Mouse (Mus musculus) adrenal gland, postnatal 36 days (tissue): ENCODE measurements around the gene Cd59b. TPM values are rescaled to one million over a fixed set of nuclear protein-coding genes. Genes with fewer than 3 reads are reported as not detected.
A peak's percentile ranks its signal among the peaks of the same experiment; 100 is the strongest.
"Not testable (repeated sequence)": the region's sequence is repeated elsewhere in the genome, so short reads cannot be mapped to it uniquely, and the experiment has no call there.

Experiments used
- DNase-seq, 2 experiments: peaks; one replicate each; pipeline ENCODE4 v3.0.0; 2021; ENCODE audit warnings: mixed read lengths in 1 of 2
- total RNA-seq, 2 experiments: library from RNA; stranded (reverse); gene quantifications; 2 replicates each; pipeline ENCODE4 v1.2.3; 2021

Gene Cd59b
- total RNA-seq, 2 experiments from 2014 or later, result 6.8 to 7.8 TPM

GRCm38 (mm10) chr2:104117173-104117572, 47.5 kb downstream of the Cd59b start:
- not testable (repeated sequence) for DNase-seq

DNA sequence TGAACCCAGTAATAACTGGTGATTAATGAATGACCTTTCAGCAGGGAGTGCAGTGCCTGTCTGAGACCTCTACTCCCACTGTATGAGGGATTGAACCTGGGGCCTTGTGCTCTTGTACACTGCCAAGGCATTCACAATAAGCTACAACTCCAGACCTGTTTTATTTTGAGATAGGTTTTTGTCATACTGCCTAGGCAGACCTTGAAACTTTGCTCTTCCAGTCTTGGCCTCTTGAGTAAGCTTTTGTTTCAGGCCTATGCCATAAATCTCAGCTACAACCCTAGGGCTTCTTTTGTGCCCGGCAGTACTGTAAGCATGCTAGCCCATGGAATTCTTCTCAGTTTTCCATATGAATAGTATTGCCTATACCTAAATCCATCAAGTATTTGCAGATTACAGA, 49.4 kb downstream of the Cd59b start:
- DNase-seq, result no peak

DNA sequence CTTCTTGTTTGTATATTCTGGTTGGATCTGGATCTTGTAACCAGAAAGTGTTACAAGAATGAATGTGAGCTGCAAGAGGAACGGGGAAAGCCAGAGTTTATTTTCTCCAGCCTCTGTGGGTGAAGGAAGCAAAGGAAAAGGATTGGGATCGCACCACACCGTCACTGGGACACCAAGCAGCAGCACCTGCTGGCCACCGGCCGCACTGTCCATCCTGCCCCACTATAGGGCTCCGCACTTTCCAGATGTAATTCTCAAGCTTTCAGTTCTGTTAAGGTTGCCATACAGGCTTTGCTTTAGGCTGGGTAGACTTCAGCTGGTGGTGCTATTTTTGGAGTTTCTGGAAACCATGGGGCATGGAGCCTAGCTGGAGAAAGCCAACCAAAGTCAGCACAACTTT, 50.7 kb downstream of the Cd59b start:
- DNase-seq, result no peak

GRCm38 (mm10) chr2:104121681-104122504, 52.2 kb downstream of the Cd59b start:
- no peak for DNase-seq

DNA sequence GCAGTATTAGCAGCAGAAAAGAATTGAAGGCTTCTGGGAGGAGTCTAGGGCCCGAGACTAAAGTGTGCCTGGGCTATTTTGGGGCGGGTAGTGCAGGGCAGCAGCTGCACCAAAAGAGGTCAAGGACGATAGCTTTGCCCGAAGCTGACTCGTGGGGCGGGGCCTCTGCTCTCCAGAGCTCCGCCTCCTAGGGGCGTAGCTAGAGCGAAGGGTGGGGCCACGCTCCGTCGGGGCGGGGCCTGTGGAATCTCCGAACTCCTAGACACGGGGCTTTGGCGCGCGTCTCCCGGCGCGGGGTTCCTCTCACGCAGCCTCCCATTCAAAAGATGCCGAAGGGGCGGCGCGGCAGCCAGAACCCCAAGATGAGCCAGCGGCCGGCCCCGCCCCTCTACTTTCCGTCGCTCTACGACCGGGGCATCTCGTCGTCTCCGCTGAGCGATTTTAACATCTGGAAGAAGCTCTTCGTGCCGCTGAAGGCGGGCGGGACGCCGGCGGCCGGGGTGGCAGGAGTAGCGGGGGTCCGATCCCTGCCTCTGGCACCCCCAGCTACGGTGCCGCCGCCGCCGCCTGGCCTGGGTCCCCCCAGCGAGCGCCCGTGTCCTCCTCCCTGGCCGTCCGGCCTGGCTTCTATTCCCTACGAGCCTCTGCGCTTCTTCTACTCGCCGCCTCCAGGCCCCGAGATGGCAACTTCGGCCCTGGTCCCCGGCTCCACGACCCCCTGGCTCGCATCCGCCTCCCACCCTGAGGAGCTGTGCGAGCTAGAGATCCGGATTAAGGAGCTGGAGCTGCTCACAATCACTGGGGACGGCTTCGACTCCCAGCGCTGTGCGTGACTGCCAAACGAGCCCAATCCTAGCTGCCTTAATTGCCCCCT, 53.1 kb downstream of the Cd59b start, which contains the start of gene A930018P22Rik:
Gene A930018P22Rik (plus strand): TSS at position 265 of the 874 bp plus-strand sequence.
- DNase-seq, result peak; percentile 96 to 97

- DNase-seq, result no peak
Measured at GRCm38 (mm10) chr2:104123540-104123939, 53.9 kb downstream of the Cd59b start.

GRCm38 (mm10) chr2:104124071-104124470, 54.4 kb downstream of the Cd59b start:
- no peak for DNase-seq

DNA sequence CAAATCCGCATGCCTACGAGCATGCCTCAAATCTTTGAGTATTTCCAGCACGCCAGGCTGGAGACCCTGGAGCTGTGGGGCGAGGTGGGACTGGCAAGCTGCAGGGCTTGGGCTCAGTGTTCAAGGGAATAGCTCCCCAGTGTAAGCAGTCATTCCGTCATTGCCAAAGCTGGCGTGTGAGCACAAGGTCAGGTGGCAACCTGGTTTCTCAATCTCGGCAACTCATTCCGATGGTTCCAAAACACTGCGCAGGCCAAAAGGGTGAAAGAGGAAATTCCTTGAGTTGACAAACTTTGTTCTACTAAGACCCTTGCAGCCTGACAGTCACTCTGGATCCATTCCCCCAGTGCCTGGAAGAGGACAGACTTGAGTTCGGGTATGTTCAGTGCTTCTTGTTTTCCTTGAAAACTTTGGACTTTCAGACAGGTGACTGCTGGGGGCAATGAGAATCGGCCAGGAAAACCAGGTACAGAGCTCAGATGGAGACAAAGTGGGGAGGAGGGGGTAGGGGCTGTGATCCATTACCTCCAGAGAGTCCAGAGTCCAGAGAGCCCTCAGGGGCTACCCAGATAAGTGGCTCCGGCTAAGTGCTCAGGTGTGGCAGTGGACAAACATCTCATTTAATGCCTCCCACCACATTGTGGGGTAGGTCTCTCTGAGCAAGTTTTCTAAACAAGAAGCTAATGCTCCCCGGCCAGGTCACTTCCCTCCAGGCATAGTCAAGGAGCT, 59.3 kb downstream of the Cd59b start:
- peak; percentile 68 to 81 for DNase-seq

GRCm38 (mm10) chr2:104130165-104130564, 60.5 kb downstream of the Cd59b start:
- no peak for DNase-seq

DNA sequence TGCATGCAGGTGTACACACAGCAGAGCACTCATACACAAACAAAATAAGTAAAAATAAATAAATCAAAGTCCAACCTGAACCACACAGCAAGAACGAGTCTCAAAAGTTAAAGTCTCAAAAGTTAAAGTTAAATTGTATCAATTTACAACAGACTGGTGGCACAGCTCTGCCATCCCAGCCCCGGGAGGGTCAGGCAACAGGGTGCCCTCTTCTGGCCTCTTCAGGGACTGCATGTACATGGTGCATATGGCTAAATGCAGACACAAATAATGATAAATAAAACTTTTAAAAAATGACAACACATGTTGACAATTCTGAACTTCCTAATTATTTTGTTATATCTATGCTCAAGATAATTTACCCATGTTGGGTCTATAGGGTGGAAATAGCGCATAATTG, 61.3 kb downstream of the Cd59b start:
- DNase-seq, result peak; percentile 67 to 72

- no peak for DNase-seq
Measured at GRCm38 (mm10) chr2:104132266-104132859, 62.7 kb downstream of the Cd59b start.

DNA sequence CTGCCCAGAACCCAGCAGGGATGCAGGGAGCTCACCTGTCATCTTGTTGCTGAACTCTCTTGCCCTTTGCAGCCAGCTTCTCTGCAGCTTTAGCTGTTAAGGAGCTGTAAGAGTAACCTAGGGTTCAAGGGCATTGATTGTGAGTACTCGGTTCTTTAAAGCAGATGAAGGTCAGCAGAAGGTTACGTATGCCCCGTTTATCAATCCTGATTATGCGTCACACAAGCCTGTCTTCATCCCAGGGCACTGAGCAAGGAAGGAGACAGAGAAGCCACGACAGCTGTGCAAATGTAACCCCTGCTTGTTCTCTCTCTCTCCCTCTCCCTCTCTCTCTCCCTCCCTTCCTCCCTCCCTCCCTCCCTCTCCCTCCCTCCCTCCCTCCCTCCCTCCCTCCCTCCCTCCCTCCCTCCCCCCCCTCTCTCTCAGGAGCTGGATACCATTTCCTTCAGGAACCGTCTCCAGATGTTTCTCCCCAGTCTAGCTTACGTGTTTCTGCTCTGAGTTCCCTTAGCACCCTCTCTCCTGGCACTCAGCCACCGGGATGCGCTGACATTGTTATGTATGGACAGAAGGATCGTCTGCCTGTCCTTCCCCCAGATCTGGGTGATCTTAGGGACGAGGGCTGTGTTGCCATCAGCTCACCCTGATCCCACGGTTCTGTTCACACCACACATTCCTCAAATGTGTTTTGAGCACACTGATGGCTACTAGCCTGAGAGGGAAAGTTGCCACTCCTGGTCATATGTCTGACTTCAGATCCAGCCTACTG, 63.6 kb downstream of the Cd59b start:
- no peak for DNase-seq

DNA sequence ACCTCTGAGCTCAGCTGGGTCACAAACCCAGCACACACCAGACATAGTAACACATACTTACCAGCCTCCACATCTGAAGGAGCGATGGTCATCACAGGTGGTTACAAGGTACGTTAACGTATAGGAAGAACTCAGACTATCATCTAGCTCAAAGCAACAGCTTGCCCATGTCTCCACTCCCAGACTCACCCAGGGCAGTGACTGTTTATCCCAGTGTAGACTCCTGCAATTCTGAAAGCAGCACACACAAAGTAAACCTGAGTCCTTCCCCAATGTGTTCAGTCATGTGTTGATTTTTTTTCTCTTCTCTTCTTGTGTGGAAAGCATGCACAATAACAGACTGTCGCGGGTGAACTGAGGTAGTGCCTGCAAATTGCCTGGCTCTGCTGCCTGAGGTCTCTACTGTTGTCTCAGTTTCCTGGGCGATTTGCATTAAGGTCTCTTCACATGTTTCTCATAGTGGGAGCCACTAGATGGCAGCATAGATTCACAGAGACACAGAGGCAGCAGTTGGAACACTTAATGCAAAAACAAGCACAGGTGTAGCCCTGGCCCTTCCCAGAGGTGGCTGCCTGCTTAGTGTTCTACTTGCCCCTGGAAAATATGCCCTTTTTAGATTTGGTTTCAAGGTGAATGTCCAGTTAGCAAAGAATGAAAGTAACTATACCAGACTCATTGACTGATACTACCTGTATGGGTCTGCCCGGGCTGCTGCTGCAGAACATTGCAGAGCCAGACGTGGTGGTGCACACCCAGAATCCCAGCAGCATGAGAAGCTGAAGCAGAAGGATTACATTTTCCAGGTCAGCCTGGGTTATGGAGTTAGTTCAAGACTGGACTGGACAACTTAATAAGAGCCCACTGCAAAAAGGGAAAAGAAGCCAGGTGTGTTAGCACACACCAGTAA, 64.8 kb downstream of the Cd59b start:
- peak; percentile 57 to 74 for DNase-seq

DNA sequence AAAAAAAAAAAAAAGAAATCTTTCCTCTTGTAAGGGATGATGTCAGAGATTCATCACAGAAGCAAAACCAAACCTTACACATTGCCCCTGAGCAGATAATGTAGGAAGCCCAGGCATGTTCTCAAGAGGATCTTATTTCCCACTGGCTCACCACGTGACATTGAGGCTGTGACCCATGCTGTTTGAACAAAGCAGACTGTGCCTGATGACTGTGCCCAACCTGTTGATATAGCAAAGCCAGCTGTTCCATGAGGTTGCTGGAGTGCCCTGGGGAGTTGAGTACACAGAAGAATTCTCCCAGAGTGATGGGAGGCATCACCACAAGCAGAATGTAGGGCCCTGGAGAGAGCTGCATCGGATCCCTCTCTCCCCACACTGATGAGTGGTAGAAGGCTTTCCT, 66.3 kb downstream of the Cd59b start:
- DNase-seq, result no peak

Other genes with a start within 250 kb of the Cd59b start
- 10 to 100 TPM; 27.9 to 32.2 TPM for gene Lmo2, start 111.9 kb upstream of the Cd59b start, total RNA-seq
- 100 to 1,000 TPM in 1 of 2 experiments, 10 to 100 TPM in 1; 71.5 to 103 TPM for gene Fbxo3, start 42.1 kb upstream of the Cd59b start, total RNA-seq
- not detected for gene 4931422A03Rik, start 41.5 kb upstream of the Cd59b start, total RNA-seq
- gene Gm10912, start 4.0 kb upstream of the Cd59b start, total RNA-seq, result under 1 TPM; 0.26 to 0.46 TPM
- gene Gm10799, start 1.3 kb upstream of the Cd59b start, total RNA-seq, result not detected
- 100 to 1,000 TPM in 1 of 2 experiments, 10 to 100 TPM in 1; 85.0 to 104 TPM for gene Cd59a, start 26.0 kb downstream of the Cd59b start, total RNA-seq
- 1 to 10 TPM; 1.1 to 2.1 TPM for gene A930018P22Rik, start 52.9 kb downstream of the Cd59b start, total RNA-seq